Mouse (Mus musculus): ENCODE data around the gene Rack1. TPM values are rescaled to one million over a fixed set of nuclear protein-coding genes. Genes with fewer than 3 reads are reported as not detected.
"Not testable (repeated sequence)": the region's sequence is repeated elsewhere in the genome, so short reads cannot be mapped to it uniquely, and the experiment has no call there.

Rack1 gene
- total RNA-seq, 1 experiment from 2014 or later = 1,452 TPM

GRCm38 (mm10) chr11:48789973-48790823 is 9.9 kb upstream of the Rack1 start:
- ATAC-seq (replicated peaks in 1 of 2; ENCODE audit: insufficient read depth in 1 of 2, low FRiP score in 2 of 2, low TSS enrichment in 1 of 2, low read depth in 1 of 2, poor library complexity in 2 of 2, severe bottlenecking in 2 of 2) = peak; percentile 47 to 66; a peak in 3 of 4 replicates

- no peak for ATAC-seq (replicated peaks in 1 of 2; ENCODE audit: insufficient read depth in 1 of 2, low FRiP score in 2 of 2, low TSS enrichment in 1 of 2, low read depth in 1 of 2, poor library complexity in 2 of 2, severe bottlenecking in 2 of 2)
These were observed 9.2 kb upstream of the Rack1 start for GRCm38 (mm10) chr11:48790946-48791345.

- not testable (repeated sequence) for ATAC-seq (replicated peaks in 1 of 2; ENCODE audit: insufficient read depth in 1 of 2, low FRiP score in 2 of 2, low TSS enrichment in 1 of 2, low read depth in 1 of 2, poor library complexity in 2 of 2, severe bottlenecking in 2 of 2)
These were observed 8.2 kb upstream of the Rack1 start for GRCm38 (mm10) chr11:48791894-48792293.

GRCm38 (mm10) chr11:48793184-48793583 is 6.9 kb upstream of the Rack1 start:
- no peak for ATAC-seq (replicated peaks in 1 of 2; ENCODE audit: insufficient read depth in 1 of 2, low FRiP score in 2 of 2, low TSS enrichment in 1 of 2, low read depth in 1 of 2, poor library complexity in 2 of 2, severe bottlenecking in 2 of 2)

GRCm38 (mm10) chr11:48795221-48795620 is 4.9 kb upstream of the Rack1 start:
- ATAC-seq (replicated peaks in 1 of 2; ENCODE audit: insufficient read depth in 1 of 2, low FRiP score in 2 of 2, low TSS enrichment in 1 of 2, low read depth in 1 of 2, poor library complexity in 2 of 2, severe bottlenecking in 2 of 2) = no peak

- ATAC-seq (replicated peaks in 1 of 2; ENCODE audit: insufficient read depth in 1 of 2, low FRiP score in 2 of 2, low TSS enrichment in 1 of 2, low read depth in 1 of 2, poor library complexity in 2 of 2, severe bottlenecking in 2 of 2) = no peak
These were observed 3.8 kb upstream of the Rack1 start for GRCm38 (mm10) chr11:48796290-48796689.

- ATAC-seq (replicated peaks in 1 of 2; ENCODE audit: insufficient read depth in 1 of 2, low FRiP score in 2 of 2, low TSS enrichment in 1 of 2, low read depth in 1 of 2, poor library complexity in 2 of 2, severe bottlenecking in 2 of 2) = no peak
These were observed 2.8 kb upstream of the Rack1 start for GRCm38 (mm10) chr11:48797287-48797686.

- no peak for ATAC-seq (replicated peaks in 1 of 2; ENCODE audit: insufficient read depth in 1 of 2, low FRiP score in 2 of 2, low TSS enrichment in 1 of 2, low read depth in 1 of 2, poor library complexity in 2 of 2, severe bottlenecking in 2 of 2)
These were observed 1.8 kb upstream of the Rack1 start for GRCm38 (mm10) chr11:48798308-48798707.

- 0 out of 4 replicates have a peak, but pooled peaks of 1 of the 2 experiments have one; percentile 1 for ATAC-seq (replicated peaks in 1 of 2; ENCODE audit: insufficient read depth in 1 of 2, low FRiP score in 2 of 2, low TSS enrichment in 1 of 2, low read depth in 1 of 2, poor library complexity in 2 of 2, severe bottlenecking in 2 of 2)
These were observed 880 bp upstream of the Rack1 start for GRCm38 (mm10) chr11:48798984-48799920.

- no peak for ATAC-seq (replicated peaks in 1 of 2; ENCODE audit: insufficient read depth in 1 of 2, low FRiP score in 2 of 2, low TSS enrichment in 1 of 2, low read depth in 1 of 2, poor library complexity in 2 of 2, severe bottlenecking in 2 of 2)
These were observed 2.0 kb downstream of the Rack1 start for GRCm38 (mm10) chr11:48801831-48802772.

- no peak for ATAC-seq (replicated peaks in 1 of 2; ENCODE audit: insufficient read depth in 1 of 2, low FRiP score in 2 of 2, low TSS enrichment in 1 of 2, low read depth in 1 of 2, poor library complexity in 2 of 2, severe bottlenecking in 2 of 2)
These were observed 3.9 kb downstream of the Rack1 start for GRCm38 (mm10) chr11:48803988-48804387.

GRCm38 (mm10) chr11:48804922-48805321 is 4.8 kb downstream of the Rack1 start:
- no peak for ATAC-seq (replicated peaks in 1 of 2; ENCODE audit: insufficient read depth in 1 of 2, low FRiP score in 2 of 2, low TSS enrichment in 1 of 2, low read depth in 1 of 2, poor library complexity in 2 of 2, severe bottlenecking in 2 of 2)

- ATAC-seq (replicated peaks in 1 of 2; ENCODE audit: insufficient read depth in 1 of 2, low FRiP score in 2 of 2, low TSS enrichment in 1 of 2, low read depth in 1 of 2, poor library complexity in 2 of 2, severe bottlenecking in 2 of 2) = peak in 1 of 2 experiments; percentile 33; a peak in 2 of 4 replicates
These were observed 6.9 kb downstream of the Rack1 start for GRCm38 (mm10) chr11:48806856-48807562.

GRCm38 (mm10) chr11:48807563-48808303 is 7.6 kb downstream of the Rack1 start:
- ATAC-seq (replicated peaks in 1 of 2; ENCODE audit: insufficient read depth in 1 of 2, low FRiP score in 2 of 2, low TSS enrichment in 1 of 2, low read depth in 1 of 2, poor library complexity in 2 of 2, severe bottlenecking in 2 of 2) = 0 out of 4 replicates have a peak, but pooled peaks of 1 of the 2 experiments have one; percentile 18

GRCm38 (mm10) chr11:48808304-48808646 is 8.1 kb downstream of the Rack1 start:
- no peak for ATAC-seq (replicated peaks in 1 of 2; ENCODE audit: insufficient read depth in 1 of 2, low FRiP score in 2 of 2, low TSS enrichment in 1 of 2, low read depth in 1 of 2, poor library complexity in 2 of 2, severe bottlenecking in 2 of 2)

All from hematopoietic stem cell, adult 5-6 weeks (primary cell).